Mouse (Mus musculus): Measurements from ENCODE around the gene Samd11. TPM values are rescaled to one million over a fixed set of nuclear protein-coding genes. Genes with fewer than 3 reads are reported as not detected.

Gene Samd11
- polyA plus RNA-seq, 1 experiment from 2014 or later = 1.9 TPM

DNA sequence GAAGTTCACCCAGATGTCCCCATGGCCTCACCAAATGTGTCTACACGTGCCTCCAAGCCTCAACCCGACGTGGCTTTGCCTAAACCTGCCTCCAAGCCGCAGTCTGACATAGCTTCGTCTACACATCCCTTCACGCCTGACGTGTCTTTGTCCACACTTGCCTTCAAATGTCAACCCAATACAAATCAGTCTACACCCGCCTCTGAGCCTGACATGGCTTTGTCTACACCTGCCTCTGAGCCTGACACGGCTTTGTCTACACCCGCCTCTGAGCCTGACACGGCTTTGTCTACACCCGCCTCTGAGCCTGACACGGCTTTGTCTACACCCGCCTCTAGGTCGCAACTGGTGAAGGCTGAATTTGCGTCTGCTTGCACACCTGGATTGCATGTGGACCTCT, 37.6 kb downstream of the Samd11 start:
- Histone ChIP-seq H3K4me1 (ENCODE audit: control insufficient read depth, insufficient read depth, low read length) (no peaks in the 10 kb centered on the region), H3K27me3 (ENCODE audit: control insufficient read depth, insufficient read depth, low read length) (no peaks in the 10 kb centered on the region), H3K4me2 (ENCODE audit: low read depth, low read length) (no peak overlapping the region), H3K36me3 (ENCODE audit: control insufficient read depth, insufficient read depth, low read length) (peaks cover 6% of the 10 kb centered on the region; the same call in 1 of the 2 replicates), H3K9me3 (ENCODE audit: control insufficient read depth, low read length) (no peaks in the 10 kb centered on the region), H3K4me3 (ENCODE audit: low read depth, low read length) (no peak overlapping the region), H3K9ac (replicated peaks; ENCODE audit: low read depth, low read length) (no peak overlapping the region), H3K27ac (ENCODE audit: low read depth, low read length) (no peak overlapping the region)
- WGBS = 89% methylated on average over 16 of the region's 16 CpGs
- ATAC-seq (ENCODE audit: low read depth) = no peak

DNA sequence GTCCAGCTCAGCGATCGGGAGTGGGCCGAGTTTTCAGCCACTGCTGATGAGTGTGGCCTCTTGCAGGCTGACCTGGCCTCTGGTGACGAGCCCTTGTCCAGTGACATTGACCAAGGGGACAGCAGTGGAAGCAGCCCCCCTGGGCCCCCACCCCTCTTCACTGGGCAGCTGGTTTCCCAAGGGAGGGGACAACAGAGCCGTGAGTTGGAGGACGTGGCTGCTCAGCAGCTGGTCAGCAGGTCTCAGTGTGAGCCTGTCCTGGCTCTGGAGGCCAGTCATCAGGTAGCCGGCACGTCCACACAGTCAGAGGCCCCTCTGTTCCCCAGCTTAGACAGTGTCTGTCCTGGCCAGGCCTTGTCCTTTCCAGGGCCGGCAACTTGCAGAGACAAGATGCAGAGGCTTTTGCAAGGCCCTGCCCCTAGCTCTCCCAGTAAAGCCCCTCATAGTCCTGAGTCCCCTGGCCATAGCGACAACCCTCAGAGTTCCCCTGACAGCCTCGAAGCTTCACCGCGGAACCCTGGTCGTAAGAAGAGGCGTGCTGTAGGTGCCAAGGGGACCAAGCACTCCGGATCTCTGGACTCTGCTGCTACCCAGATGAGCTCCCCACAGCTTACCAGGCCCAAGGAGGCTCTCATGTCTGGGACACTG, 38.3 kb downstream of the Samd11 start:
- Histone ChIP-seq H3K4me3 (ENCODE audit: low read depth, low read length) (no peak overlapping the region), H3K36me3 (ENCODE audit: control insufficient read depth, insufficient read depth, low read length) (peaks cover 5% of the 10 kb centered on the region; the same call in 1 of the 2 replicates), H3K4me1 (ENCODE audit: control insufficient read depth, insufficient read depth, low read length) (no peaks in the 10 kb centered on the region), H3K9me3 (ENCODE audit: control insufficient read depth, low read length) (no peaks in the 10 kb centered on the region), H3K27ac (ENCODE audit: low read depth, low read length) (no peak overlapping the region), H3K4me2 (ENCODE audit: low read depth, low read length) (no peak overlapping the region), H3K9ac (replicated peaks; ENCODE audit: low read depth, low read length) (no peak overlapping the region), H3K27me3 (ENCODE audit: control insufficient read depth, insufficient read depth, low read length) (no peaks in the 10 kb centered on the region)
- ATAC-seq (ENCODE audit: low read depth) = no peak
- WGBS = 87% methylated on average over 16 of the region's 16 CpGs

DNA sequence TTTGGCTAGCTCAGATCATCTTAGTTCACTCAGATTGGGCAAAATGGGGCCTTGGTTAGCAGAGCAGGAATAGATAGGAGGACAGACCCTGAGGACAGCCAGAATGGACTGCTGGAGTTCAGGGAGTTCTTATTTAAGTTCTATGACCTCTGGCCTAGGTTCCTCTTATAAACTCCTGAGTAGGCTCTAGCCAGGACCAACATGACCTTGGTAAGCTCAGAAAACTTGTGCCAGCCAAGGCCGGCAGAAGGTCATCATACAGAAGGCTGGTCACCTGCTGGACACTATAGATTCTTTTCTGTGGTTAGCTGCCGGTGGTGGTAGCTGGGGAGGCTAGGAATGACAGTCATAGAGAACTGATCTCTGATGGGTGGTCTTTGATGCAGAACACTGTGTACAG, 39.3 kb downstream of the Samd11 start:
- no peak overlapping the region for H3K9ac ChIP-seq (replicated peaks; ENCODE audit: low read depth, low read length)
- no peaks in the 10 kb centered on the region for H3K27me3 ChIP-seq (ENCODE audit: control insufficient read depth, insufficient read depth, low read length)
- no peak overlapping the region for H3K27ac ChIP-seq (ENCODE audit: low read depth, low read length)
- no peaks in the 10 kb centered on the region for H3K36me3 ChIP-seq (ENCODE audit: control insufficient read depth, insufficient read depth, low read length)
- H3K4me3 ChIP-seq (ENCODE audit: low read depth, low read length) = no peak overlapping the region
- no peak for ATAC-seq (ENCODE audit: low read depth)
- 85% methylated on average over 2 of the region's 2 CpGs for WGBS
- no peak overlapping the region for H3K4me2 ChIP-seq (ENCODE audit: low read depth, low read length)
- no peaks in the 10 kb centered on the region for H3K9me3 ChIP-seq (ENCODE audit: control insufficient read depth, low read length)
- no peaks in the 10 kb centered on the region for H3K4me1 ChIP-seq (ENCODE audit: control insufficient read depth, insufficient read depth, low read length)

DNA sequence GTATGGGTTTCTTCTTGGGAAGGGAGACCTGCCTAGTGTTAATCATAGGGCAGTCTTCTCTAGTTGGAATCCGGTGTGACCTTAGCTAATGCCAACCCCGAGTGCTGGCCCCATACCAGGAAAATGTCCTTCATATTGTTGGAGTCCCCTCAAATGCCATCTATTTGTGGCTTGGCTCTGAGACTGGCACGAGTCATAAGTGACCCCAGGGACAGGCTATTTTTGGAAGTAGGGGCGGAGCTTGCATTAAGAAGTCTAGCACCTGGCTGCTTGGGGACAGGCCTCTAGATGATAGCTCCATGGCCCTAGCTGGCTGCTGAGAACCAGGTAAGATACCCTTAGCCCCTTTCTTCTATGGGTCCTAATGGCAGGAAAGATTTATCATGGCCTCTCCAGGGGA, 39.8 kb downstream of the Samd11 start, which contains the start of gene Perm1:
Gene Perm1, plus strand, starts transcription at position 220 of the 400 bp plus-strand sequence.
- no peaks in the 10 kb centered on the region for H3K9me3 ChIP-seq (ENCODE audit: control insufficient read depth, low read length)
- H3K27me3 ChIP-seq (ENCODE audit: control insufficient read depth, insufficient read depth, low read length) = no peaks in the 10 kb centered on the region
- H3K4me2 ChIP-seq (ENCODE audit: low read depth, low read length) = no peak within 1 kb of the TSS
- no peak within 1 kb of the TSS for H3K27ac ChIP-seq (ENCODE audit: low read depth, low read length)
- no peaks in the 10 kb centered on the region for H3K36me3 ChIP-seq (ENCODE audit: control insufficient read depth, insufficient read depth, low read length)
- no peak within 1 kb of the TSS for H3K9ac ChIP-seq (replicated peaks; ENCODE audit: low read depth, low read length)
- ATAC-seq (ENCODE audit: low read depth) = no peak
- no peaks in the 10 kb centered on the region for H3K4me1 ChIP-seq (ENCODE audit: control insufficient read depth, insufficient read depth, low read length)
- WGBS = 76% methylated on average over 4 of the region's 4 CpGs
- no peak within 1 kb of the TSS for H3K4me3 ChIP-seq (ENCODE audit: low read depth, low read length)

DNA sequence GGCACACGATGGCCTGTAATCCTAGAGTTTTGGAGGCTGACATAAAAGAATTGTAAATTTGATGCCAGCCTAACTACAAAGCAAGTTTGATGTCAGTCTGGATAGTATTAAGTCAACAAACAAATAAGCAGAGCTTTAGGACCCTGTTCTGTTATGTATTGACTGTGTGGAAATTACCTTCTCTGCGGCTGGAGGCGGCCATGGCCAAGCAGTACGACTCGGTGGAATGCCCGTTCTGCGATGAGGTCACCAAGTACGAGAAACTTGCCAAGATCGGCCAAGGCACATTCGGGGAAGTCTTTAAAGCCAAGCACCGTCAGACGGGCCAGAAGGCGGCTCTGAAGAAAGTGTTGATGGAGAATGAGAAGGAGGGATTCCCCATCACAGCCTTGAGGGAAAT, 42.3 kb downstream of the Samd11 start:
- Histone ChIP-seq H3K9ac (replicated peaks; ENCODE audit: low read depth, low read length) (no peak overlapping the region), H3K27ac (ENCODE audit: low read depth, low read length) (no peak overlapping the region), H3K4me1 (ENCODE audit: control insufficient read depth, insufficient read depth, low read length) (no peaks in the 10 kb centered on the region), H3K4me2 (ENCODE audit: low read depth, low read length) (no peak overlapping the region), H3K36me3 (ENCODE audit: control insufficient read depth, insufficient read depth, low read length) (no peaks in the 10 kb centered on the region), H3K27me3 (ENCODE audit: control insufficient read depth, insufficient read depth, low read length) (no peaks in the 10 kb centered on the region), H3K4me3 (ENCODE audit: low read depth, low read length) (no peak overlapping the region), H3K9me3 (ENCODE audit: control insufficient read depth, low read length) (no peaks in the 10 kb centered on the region)
- no peak for ATAC-seq (ENCODE audit: low read depth)
- WGBS = 94% methylated on average over 13 of the region's 13 CpGs

DNA sequence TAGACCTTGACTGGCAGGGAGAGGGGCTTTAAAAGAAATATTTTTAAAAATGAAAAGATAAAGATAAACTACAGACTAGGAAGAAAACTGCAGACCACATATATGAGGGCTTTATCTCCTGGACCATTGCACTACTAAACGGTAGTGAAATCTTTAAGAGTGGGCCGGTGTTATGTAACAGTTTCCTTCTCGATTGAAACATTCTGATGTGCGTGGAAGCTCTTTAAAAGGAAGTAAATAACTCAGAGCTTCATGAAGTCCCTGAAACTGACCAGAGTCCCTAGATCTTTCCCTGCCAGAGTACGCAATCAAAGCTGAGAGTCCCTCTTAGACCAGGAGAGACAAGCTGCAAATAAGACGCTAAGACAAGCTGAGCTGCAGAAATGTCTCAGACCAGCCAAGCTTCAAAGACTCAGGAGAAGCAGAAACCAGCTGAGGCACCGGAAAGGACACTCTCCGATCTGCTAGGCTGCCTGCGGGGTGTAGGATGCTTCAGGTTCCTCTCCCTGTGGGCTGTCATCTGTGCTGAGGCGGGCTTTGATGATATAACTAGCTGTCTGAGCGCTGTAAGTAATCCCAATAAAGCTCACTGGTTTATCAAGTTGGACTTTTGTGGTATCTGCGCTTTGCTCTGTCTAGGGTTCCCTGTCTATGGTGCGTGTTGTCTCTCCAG, 45.4 kb downstream of the Samd11 start:
- H3K4me3 ChIP-seq (ENCODE audit: low read depth, low read length) = no peak overlapping the region
- no peak overlapping the region for H3K4me2 ChIP-seq (ENCODE audit: low read depth, low read length)
- 0 out of 2 replicates have a peak, but pooled peaks cover 2% of the 10 kb centered on the region for H3K4me1 ChIP-seq (ENCODE audit: control insufficient read depth, insufficient read depth, low read length)
- no peak overlapping the region for H3K27ac ChIP-seq (ENCODE audit: low read depth, low read length)
- ATAC-seq (ENCODE audit: low read depth) = no peak
- H3K9ac ChIP-seq (replicated peaks; ENCODE audit: low read depth, low read length) = no peak overlapping the region
- H3K27me3 ChIP-seq (ENCODE audit: control insufficient read depth, insufficient read depth, low read length) = no peaks in the 10 kb centered on the region
- WGBS = 80% methylated on average over 13 of the region's 13 CpGs
- H3K9me3 ChIP-seq (ENCODE audit: control insufficient read depth, low read length) = no peaks in the 10 kb centered on the region
- no peaks in the 10 kb centered on the region for H3K36me3 ChIP-seq (ENCODE audit: control insufficient read depth, insufficient read depth, low read length)

DNA sequence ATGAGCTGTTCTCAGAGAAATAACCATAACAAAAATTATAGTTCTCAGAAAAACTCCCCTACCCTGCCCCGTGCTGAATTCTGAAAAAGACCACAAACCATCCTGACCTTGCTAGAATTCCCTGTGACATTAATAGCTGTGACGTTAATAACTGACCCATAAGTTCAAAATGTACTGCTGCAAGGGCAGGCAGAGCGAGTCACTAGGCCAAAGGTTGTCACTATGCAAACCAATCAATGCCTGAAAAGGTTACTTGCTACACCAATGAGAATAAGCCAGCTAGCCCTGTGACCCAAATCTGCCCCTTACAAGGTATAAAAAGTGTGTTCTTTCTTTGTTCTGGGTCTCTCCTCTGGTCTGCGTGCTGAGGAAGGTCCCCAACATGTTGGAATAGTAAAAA, 46.6 kb downstream of the Samd11 start:
- no peak for ATAC-seq (ENCODE audit: low read depth)
- peaks cover 4% of the 10 kb centered on the region; the same call in 1 of the 2 replicates for H3K4me1 ChIP-seq (ENCODE audit: control insufficient read depth, insufficient read depth, low read length)
- 94% methylated on average over 4 of the region's 4 CpGs for WGBS
- H3K27me3 ChIP-seq (ENCODE audit: control insufficient read depth, insufficient read depth, low read length) = no peaks in the 10 kb centered on the region; the same call in 1 of the 2 replicates
- no peak overlapping the region for H3K4me3 ChIP-seq (ENCODE audit: low read depth, low read length)
- no peaks in the 10 kb centered on the region for H3K9me3 ChIP-seq (ENCODE audit: control insufficient read depth, low read length)
- H3K9ac ChIP-seq (replicated peaks; ENCODE audit: low read depth, low read length) = no peak overlapping the region
- H3K4me2 ChIP-seq (ENCODE audit: low read depth, low read length) = no peak overlapping the region
- no peaks in the 10 kb centered on the region for H3K36me3 ChIP-seq (ENCODE audit: control insufficient read depth, insufficient read depth, low read length)
- H3K27ac ChIP-seq (ENCODE audit: low read depth, low read length) = no peak overlapping the region

DNA sequence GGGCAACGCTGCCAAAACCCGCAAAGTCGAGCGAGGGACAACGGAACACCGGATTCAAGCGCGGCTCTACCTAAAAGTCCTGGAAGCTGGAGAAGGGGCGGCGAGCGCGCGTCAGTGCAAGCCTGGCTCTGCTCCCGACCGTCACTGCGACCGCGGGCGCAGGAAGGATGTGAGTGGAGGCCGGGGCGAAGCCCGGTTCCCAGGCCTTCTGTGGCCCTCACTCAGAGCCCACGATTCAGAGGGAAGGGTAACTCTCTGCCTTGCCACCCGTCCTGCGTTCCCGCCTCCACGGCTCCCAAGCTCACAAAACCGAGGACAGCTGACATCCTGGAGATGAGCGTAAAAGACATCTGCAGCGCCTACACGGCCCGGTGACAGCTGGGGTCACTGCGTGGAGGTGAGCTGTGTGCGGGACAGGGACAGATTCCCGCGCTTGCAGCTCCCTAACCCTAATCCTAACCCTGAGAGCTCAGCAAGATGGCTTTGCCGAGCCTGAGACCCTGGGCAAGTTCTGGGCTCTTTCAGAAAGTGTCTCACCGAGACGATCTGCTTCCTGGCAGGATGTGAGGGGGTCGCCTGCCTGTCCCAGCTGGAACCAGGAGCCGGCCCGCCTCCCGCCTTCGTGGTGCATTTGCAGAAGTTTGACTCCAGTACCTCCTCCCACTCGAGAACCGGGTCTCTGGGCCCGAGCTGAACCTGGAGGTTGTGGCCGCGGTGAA, 51.9 kb downstream of the Samd11 start:
- ATAC-seq (ENCODE audit: low read depth) = peak; percentile 58
- peak overlapping the region; percentile 58 for H3K9ac ChIP-seq (replicated peaks; ENCODE audit: low read depth, low read length)
- no peaks in the 10 kb centered on the region for H3K9me3 ChIP-seq (ENCODE audit: control insufficient read depth, low read length)
- 0% methylated on average over 49 of the region's 49 CpGs for WGBS
- H3K27ac ChIP-seq (ENCODE audit: low read depth, low read length) = peak overlapping the region; percentile 58; the same call in 1 of the 2 replicates
- no peaks in the 10 kb centered on the region for H3K36me3 ChIP-seq (ENCODE audit: control insufficient read depth, insufficient read depth, low read length)
- peak overlapping the region; percentile 94 for H3K4me2 ChIP-seq (ENCODE audit: low read depth, low read length)
- H3K27me3 ChIP-seq (ENCODE audit: control insufficient read depth, insufficient read depth, low read length) = no peaks in the 10 kb centered on the region; the same call in 1 of the 2 replicates
- peaks cover 7% of the 10 kb centered on the region; the same call in 1 of the 2 replicates for H3K4me1 ChIP-seq (ENCODE audit: control insufficient read depth, insufficient read depth, low read length)
- peak overlapping the region; percentile 57 for H3K4me3 ChIP-seq (ENCODE audit: low read depth, low read length)

DNA sequence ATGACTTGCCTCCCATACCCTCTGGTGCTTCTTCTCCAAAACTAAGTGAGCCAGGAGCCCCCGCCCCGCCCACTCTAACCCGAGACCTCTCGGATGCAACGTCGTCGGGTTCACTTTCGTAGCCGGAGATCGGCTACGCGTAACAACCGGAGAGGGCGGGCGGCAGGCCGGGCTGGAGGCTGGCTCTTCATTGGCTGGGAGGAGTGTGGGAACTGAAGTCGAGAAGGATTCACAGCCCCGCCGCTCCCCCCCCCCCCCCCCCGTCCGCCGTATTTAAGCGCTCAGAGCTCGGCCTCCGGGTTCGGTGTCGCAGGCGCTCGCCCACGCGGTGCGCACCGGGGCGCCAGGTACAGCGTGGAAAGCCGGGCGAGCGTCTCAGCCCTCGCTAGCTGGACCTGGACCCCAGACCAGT, 52.5 kb downstream of the Samd11 start, which contains the start of gene AW011738:
Gene AW011738, plus strand, starts transcription at position 304 of the 412 bp plus-strand sequence.
- H3K4me3 ChIP-seq (ENCODE audit: low read depth, low read length) = peak within 1 kb of the TSS; percentile 57
- H3K4me2 ChIP-seq (ENCODE audit: low read depth, low read length) = peak within 1 kb of the TSS; percentile 94
- no peaks in the 10 kb centered on the region for H3K36me3 ChIP-seq (ENCODE audit: control insufficient read depth, insufficient read depth, low read length)
- no peaks in the 10 kb centered on the region for H3K9me3 ChIP-seq (ENCODE audit: control insufficient read depth, low read length)
- peaks cover 7% of the 10 kb centered on the region; the same call in 1 of the 2 replicates for H3K4me1 ChIP-seq (ENCODE audit: control insufficient read depth, insufficient read depth, low read length)
- no peaks in the 10 kb centered on the region; the same call in 1 of the 2 replicates for H3K27me3 ChIP-seq (ENCODE audit: control insufficient read depth, insufficient read depth, low read length)
- under 1% methylated on average over 32 of the region's 39 CpGs for WGBS
- ATAC-seq (ENCODE audit: low read depth) = peak; percentile 79
- H3K27ac ChIP-seq (ENCODE audit: low read depth, low read length) = peak within 1 kb of the TSS; percentile 58
- peak within 1 kb of the TSS; percentile 58 for H3K9ac ChIP-seq (replicated peaks; ENCODE audit: low read depth, low read length)

Measured in neural tube, embryonic 14.5 days (tissue).